In genomic region chr7:40936617-40937212, GRCm38 (mm10) we compare ENCODE assay signal across 20 mouse cellular contexts. TPM values are rescaled to one million over a fixed set of nuclear protein-coding genes. Genes with fewer than 3 reads are reported as not detected.
"Had no signal": no experiment of that assay in that cellular context is flagged by ENCODE, and none has a peak within 500 bp of the region (broad histone marks: within the 10 kb centered on the region; RNA-seq: fewer than 3 reads in every experiment).

No protein-coding gene starts in this region.

- H3K36me3 ChIP-seq: limb, embryonic 12.5 days; liver, embryonic 13.5 days; lung, embryonic 15.5 days; stomach, embryonic 15.5 days had no signal

- H3K9ac ChIP-seq: limb, embryonic 12.5 days; liver, embryonic 13.5 days; liver, postnatal 0 days; lung, embryonic 15.5 days; neural tube, embryonic 13.5 days; stomach, embryonic 15.5 days had no signal

- ATAC-seq: liver, postnatal 0 days had no signal

- H3K4me2 ChIP-seq: limb, embryonic 12.5 days; liver, embryonic 13.5 days; lung, embryonic 15.5 days; neural tube, embryonic 13.5 days; stomach, embryonic 15.5 days had no signal

- H3K27me3 ChIP-seq: limb, embryonic 12.5 days; liver, embryonic 13.5 days; lung, embryonic 15.5 days; megakaryocyte, embryonic 14.5 days; neural tube, embryonic 13.5 days; stomach, embryonic 15.5 days had no signal

- H3K9me3 ChIP-seq: limb, embryonic 12.5 days; liver, embryonic 13.5 days; lung, embryonic 15.5 days; neural tube, embryonic 13.5 days; stomach, embryonic 15.5 days had no signal

- DNase-seq: kidney, adult 11 months; kidney, adult 9 months; kidney, postnatal 36 days; layer of hippocampus, adult 9-11 months; layer of hippocampus, postnatal 36 days; liver; liver, embryonic 13.5 days; liver, postnatal 0 days; lung, postnatal 14 days; right cerebral cortex, postnatal 14 days; thymus, postnatal 36 days had no signal

- H3K27ac ChIP-seq: kidney, postnatal 0 days; limb, embryonic 12.5 days; liver, embryonic 13.5 days; lung, embryonic 15.5 days; macrophage; neural tube, embryonic 13.5 days; stomach, embryonic 15.5 days had no signal

- H3K4me1 ChIP-seq: limb, embryonic 12.5 days; liver, embryonic 13.5 days; lung, embryonic 15.5 days; megakaryocyte, embryonic 14.5 days; neural tube, embryonic 13.5 days; stomach, embryonic 15.5 days had no signal

- H3K4me3 ChIP-seq: limb, embryonic 12.5 days; liver, embryonic 13.5 days; lung, embryonic 15.5 days; megakaryocyte, embryonic 14.5 days; neural tube, embryonic 13.5 days; stomach, embryonic 15.5 days had no signal

RNA-seq across cellular contexts. Expression of gene Vstm2b, which starts 38.6 kb away (rescaled TPM):
- polyA plus RNA-seq: liver, embryonic 13.5 days; macrophage had no signal

RNA-seq across cellular contexts. Expression of gene 4930433I11Rik, which starts 50.6 kb away (rescaled TPM):
- polyA plus RNA-seq: kidney, postnatal 0 days; limb, embryonic 12.5 days; liver, embryonic 13.5 days; liver, postnatal 0 days; lung, embryonic 15.5 days; macrophage; neural tube, embryonic 13.5 days; spleen, adult 2 months; stomach, embryonic 15.5 days; thymus, postnatal 0 days had no signal
